Mouse (Mus musculus): ENCODE measurements around the gene Maml2.

- no peak for TF ChIP-seq CTCF (IDR thresholded peaks at IDR 0.05; ENCODE audit: control insufficient read depth, insufficient read depth, insufficient read length)
- no peak for TF ChIP-seq FOSL1 (IDR thresholded peaks at IDR 0.05; ENCODE audit: insufficient read depth, low read length, poor library complexity, severe bottlenecking)
- TF ChIP-seq MAX (IDR thresholded peaks at IDR 0.05) = no peak
- TF ChIP-seq MYOG (IDR thresholded peaks at IDR 0.05; ENCODE audit: control insufficient read depth, extremely low read depth, insufficient read length) = no peak
- TF ChIP-seq CEBPB (IDR thresholded peaks at IDR 0.05; ENCODE audit: low read depth) = no peak
- peak; percentile 56 for TF ChIP-seq USF1 (IDR thresholded peaks at IDR 0.05; ENCODE audit: low read depth)
- TF ChIP-seq MYOD1 (IDR thresholded peaks at IDR 0.05; ENCODE audit: control insufficient read depth, insufficient read length, low read depth) = no peak
Measured at GRCm38 (mm10) chr9:13572847-13573246, 275.1 kb downstream of the Maml2 start.

All from C2C12 (cell line).